Mouse (Mus musculus) left cerebral cortex, postnatal 14 days (tissue): ENCODE results near the gene Galnt9. TPM values are rescaled to one million over a fixed set of nuclear protein-coding genes. Genes with fewer than 3 reads are reported as not detected.

ENCODE experiments used
- microRNA-seq, 2 experiments: library from miRNA; unstranded; fragments of <30 nt; microRNA quantifications; one replicate each; pipeline ENCODE4 v1.2.0; 2022
- total RNA-seq, 2 experiments: library from RNA; stranded (reverse); gene quantifications; 2 replicates each; pipeline ENCODE4 v1.2.3; 2021

The Galnt9 gene
- total RNA-seq, 2 experiments from 2014 or later: 83.1 to 88.7 TPM

Small RNA genes lying within 50 kb of the gene (microRNA-seq; reads per million reads assigned to microRNA genes)
- gene Mir7026: 4.5 to 5.0 reads per million in 2 experiments

Other genes with a start within 250 kb of the Galnt9 start
- under 1 TPM; 0.37 to 0.38 TPM for gene P2rx2, start 201.1 kb upstream of the Galnt9 start, total RNA-seq
- gene Lrcol1, start 199.6 kb upstream of the Galnt9 start, total RNA-seq: not detected
- 10 to 100 TPM; 75.8 to 81.9 TPM for gene Fbrsl1, start 95.9 kb upstream of the Galnt9 start, total RNA-seq
- gene Noc4l, start 109.1 kb downstream of the Galnt9 start, total RNA-seq: 10 to 100 TPM; 26.6 to 26.8 TPM
- gene Ddx51, start 109.1 kb downstream of the Galnt9 start, total RNA-seq: 10 to 100 TPM; 23.1 to 26.2 TPM
- 10 to 100 TPM; 84.8 to 89.3 TPM for gene Ep400, start 226.4 kb downstream of the Galnt9 start, total RNA-seq
- 10 to 100 TPM; 18.3 to 21.2 TPM for gene Pus1, start 236.3 kb downstream of the Galnt9 start, total RNA-seq